Mouse (Mus musculus) ES-CJ7 (cell line): ENCODE data around the gene Gm1043.

Experiments used
- DNase-seq: peaks from one replicate; pipeline ENCODE4 v3.0.0; 2011; ENCODE audit warnings: low read depth, low spot score

Gene Gm1043

GRCm38 (mm10) chr5:37066703-37067568 lies 18.2 kb upstream of the Gm1043 start:
- no peak for DNase-seq

DNA sequence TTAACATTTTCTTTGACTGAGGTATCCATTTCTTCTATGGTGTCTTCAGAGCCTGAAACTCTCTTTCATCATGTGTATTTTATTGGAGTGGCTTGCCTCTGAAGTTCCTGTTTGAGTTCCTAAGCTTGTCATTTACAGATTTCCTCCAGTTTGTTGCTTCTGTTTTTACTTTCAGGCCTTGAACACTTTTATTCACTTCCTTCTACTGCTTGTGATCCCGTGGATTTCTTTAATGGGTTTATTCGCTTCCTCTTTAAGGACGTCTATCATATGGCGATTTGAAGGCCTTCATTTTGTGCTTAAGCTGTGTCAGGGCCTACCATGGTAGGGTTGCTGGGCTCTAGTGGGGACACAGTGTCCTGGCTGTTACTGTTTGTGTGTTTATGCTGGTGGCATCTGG lies 11.5 kb upstream of the Gm1043 start:
- no peak for DNase-seq

- DNase-seq: no peak
Observed at GRCm38 (mm10) chr5:37076692-37077329, 8.4 kb upstream of the Gm1043 start.

- no peak for DNase-seq
Observed at GRCm38 (mm10) chr5:37077330-37077698, 7.9 kb upstream of the Gm1043 start.

- DNase-seq: peak; percentile 56
Observed at GRCm38 (mm10) chr5:37079484-37079883, 5.7 kb upstream of the Gm1043 start.

- DNase-seq: no peak
Observed at GRCm38 (mm10) chr5:37080601-37081000, 4.6 kb upstream of the Gm1043 start.

- DNase-seq: no peak
Observed at GRCm38 (mm10) chr5:37082420-37082819, 2.8 kb upstream of the Gm1043 start.

- no peak for DNase-seq
Observed at GRCm38 (mm10) chr5:37083209-37083770, 1.9 kb upstream of the Gm1043 start.

DNA sequence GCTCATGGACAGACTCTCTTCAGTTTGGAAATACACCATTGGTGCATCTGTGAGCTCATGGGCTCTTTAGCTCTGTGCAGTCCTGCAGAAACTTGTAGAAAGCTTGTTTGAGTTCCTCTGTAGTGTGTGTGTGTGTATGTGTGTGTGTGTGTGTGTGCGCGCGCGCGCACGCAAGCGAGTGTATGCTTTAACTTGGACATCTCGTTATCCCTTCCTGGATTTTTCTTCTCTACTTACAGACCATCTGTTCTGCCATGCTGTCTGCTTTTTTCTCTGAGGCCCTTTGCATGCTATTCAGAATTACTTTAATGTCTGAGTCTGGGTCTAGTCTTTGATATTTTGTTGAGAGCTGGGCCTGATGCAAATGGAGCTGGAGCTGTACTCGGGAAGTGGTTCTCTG lies 1.3 kb upstream of the Gm1043 start:
- DNase-seq: no peak

DNA sequence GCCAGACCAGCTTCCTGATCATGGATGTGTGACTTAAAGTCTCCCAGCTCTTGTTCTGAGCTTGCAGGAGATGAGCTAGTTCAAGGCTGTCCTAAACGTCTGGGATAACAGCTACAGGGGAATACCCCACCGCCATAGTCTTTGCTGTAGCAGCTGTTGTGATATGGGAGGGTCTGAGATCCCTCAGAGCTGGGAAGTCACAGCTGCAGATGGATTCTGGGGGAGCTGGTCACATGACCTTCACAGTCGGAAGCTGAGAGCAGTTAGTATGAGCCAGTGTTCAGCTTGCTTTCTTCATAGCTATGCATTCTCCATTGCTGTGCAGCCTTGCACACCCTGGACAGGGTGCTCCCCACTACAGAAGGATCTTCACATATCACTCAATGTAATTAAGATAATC lies 748 bp downstream of the Gm1043 start:
- no peak for DNase-seq

DNA sequence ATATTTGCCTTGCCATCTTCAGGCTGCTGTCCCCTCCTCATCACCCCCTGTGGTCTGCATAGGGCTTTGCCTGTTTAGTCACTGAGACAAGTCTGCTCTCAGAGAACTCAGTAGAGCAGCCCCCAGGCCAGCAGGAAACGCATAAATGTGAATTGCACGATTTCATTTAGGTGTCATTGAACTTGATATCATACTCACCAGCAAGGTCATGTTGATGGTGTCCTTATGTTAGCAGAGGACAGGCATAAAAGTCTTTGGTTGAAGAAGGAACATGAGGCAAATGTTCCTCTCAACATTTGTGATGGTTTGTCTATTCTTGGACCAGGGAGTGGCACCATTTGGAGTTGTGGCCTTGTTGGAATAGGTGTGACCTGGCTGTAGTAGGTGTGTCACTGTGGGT lies 2.6 kb downstream of the Gm1043 start:
- DNase-seq: peak; percentile 72

GRCm38 (mm10) chr5:37088342-37089108 lies 3.4 kb downstream of the Gm1043 start:
- peak; percentile 93 for DNase-seq

DNA sequence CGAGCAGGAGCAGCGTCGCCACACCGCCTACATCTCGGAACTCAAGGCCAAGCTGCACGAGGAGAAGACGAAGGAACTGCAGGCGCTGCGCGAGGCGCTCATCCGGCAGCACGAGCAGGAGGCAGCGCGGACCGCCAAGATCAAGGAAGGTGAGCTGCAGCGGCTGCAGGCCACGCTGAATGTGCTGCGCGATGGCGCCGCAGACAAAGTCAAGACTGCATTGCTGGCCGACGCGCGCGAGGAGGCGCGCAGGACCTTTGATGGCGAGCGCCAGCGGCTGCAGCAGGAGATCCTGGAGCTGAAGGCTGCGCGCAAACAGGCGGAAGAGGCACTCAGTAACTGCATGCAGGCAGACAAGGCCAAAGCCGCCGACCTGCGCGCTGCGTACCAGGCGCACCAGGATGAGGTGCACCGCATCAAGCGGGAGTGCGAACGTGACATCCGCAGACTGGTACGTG lies 6.0 kb downstream of the Gm1043 start:
- DNase-seq: peak; percentile 46

DNA sequence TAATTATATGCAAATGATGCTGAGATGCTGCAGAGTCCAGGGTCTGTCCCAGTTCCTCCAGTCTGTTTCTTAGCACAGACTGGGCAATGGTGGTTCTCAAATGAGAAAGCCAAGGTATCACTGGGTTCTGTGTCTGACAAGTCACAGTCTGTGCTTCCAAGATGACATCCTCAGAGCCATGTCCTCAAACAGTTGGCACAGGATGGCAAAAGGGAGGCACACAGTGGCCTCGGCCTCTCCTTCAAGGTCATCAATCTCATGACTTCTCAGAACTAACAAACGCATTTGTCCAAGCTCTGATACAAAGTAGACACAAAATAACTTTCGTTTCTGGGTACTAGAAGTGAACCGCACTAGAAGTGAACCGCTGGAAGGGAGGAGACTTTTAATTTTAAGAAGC lies 9.8 kb downstream of the Gm1043 start:
- DNase-seq: no peak

DNA sequence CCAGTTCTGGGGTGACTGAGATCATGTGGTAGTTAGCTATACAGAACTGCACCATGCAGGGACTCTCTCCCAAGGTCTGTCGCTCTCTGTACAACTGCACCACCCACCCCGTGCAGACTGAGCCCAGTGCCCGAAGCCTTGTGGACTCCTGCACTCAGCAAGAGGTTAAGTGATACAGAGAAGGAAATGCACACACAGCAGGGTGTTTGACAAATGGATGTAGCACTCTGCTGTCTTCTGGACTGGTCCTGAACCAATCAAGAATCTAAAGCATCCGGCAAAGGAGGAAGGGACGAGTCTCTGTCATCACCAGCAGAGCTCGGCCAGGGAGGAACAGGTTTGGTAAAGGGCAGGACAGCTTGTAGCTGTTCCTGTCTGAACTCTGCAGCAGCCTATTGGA lies 12.4 kb downstream of the Gm1043 start:
- DNase-seq: peak; percentile 42

- DNase-seq: no peak
Observed at GRCm38 (mm10) chr5:37100813-37101212, 15.6 kb downstream of the Gm1043 start.

GRCm38 (mm10) chr5:37101631-37102030 lies 16.5 kb downstream of the Gm1043 start:
- DNase-seq: no peak

DNA sequence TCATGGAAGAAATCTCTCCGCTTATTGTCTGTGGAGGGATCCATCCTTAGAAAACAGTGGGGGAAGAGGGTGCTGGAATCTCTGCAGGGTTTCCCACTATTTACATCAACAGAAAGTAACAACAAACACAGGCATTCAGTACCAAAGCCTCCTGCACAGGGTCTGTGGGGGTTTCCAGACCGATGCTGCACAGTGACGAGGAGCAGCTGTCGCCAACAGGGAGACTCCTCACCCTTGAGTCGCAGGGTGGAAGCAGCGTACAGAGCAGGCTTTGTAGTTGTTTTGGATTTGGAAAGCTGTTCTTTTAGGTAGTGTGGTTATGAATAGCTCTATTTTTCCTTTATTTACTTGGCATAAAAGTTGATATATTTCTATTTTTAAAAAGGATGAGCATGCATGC lies 16.9 kb downstream of the Gm1043 start:
- no peak for DNase-seq

- no peak for DNase-seq
Observed at GRCm38 (mm10) chr5:37105531-37106456, 20.6 kb downstream of the Gm1043 start.

- DNase-seq: no peak
Observed at GRCm38 (mm10) chr5:37107111-37107510, 21.9 kb downstream of the Gm1043 start.

DNA sequence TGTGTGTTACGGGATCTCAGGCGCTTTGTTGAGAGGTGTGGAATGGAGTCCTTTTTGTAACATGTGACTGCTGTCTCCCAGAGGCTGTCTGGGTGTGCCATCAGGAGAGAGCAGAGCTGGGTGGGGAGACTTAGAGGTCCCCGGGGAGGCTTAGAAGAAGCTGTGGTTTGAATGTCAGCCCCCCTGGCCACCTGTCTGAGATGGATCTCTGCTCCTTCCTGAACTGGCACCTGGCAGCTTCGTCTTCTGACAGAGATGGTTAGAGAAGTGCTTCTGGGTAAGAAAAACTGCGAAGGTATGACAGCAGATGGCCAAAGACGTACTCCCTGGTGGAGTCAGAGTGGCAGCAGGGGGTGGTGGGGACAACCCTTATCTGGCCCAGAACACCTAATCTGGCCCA lies 22.4 kb downstream of the Gm1043 start:
- no peak for DNase-seq
